Mouse (Mus musculus) CH12.LX (cell line): ENCODE data around the gene Ston2. TPM values are rescaled to one million over a fixed set of nuclear protein-coding genes. Genes with fewer than 3 reads are reported as not detected.
A peak's percentile ranks its signal among the peaks of the same experiment; 100 is the strongest.

Source experiments
- DNase-seq: peaks from one replicate; pipeline ENCODE4 v3.0.0-alpha.2; 2013; ENCODE audit errors: extremely low read depth
- H3K27ac ChIP-seq: 2 replicates; pipeline ENCODE4 v1.5.1; 2012; ENCODE audit warnings: low read depth, mild to moderate bottlenecking, control low read depth, moderate library complexity; ENCODE audit not compliant: insufficient read depth
- H3K27me3 ChIP-seq: replicated peaks from 2 replicates; pipeline ENCODE3; 2012; ENCODE audit warnings: inconsistent platforms
- H3K36me3 ChIP-seq, 2 experiments: replicated peaks in 1 of 2; 2 replicates each; pipeline versions ENCODE3 to v1.6.1; 2012; ENCODE audit warnings: inconsistent platforms in 1 of 2, low read length in 1 of 2, mild to moderate bottlenecking in 1 of 2, mixed read lengths in 1 of 2, moderate library complexity in 1 of 2; ENCODE audit not compliant: control insufficient read depth in 1 of 2, insufficient read depth in 1 of 2
- H3K4me1 ChIP-seq, 2 experiments: 2 replicates each; pipeline ENCODE4 v1.6.1; 2012; ENCODE audit warnings: inconsistent platforms in 1 of 2, moderate library complexity in 1 of 2; ENCODE audit not compliant: insufficient read depth in 2 of 2, control insufficient read depth in 1 of 2
- H3K4me2 ChIP-seq: 2 replicates; pipeline ENCODE4 v1.6.1; 2012; ENCODE audit warnings: low read depth, mild to moderate bottlenecking, control low read depth; ENCODE audit not compliant: poor library complexity, insufficient read depth, severe bottlenecking
- H3K4me3 ChIP-seq, 3 experiments: fragments of 150-350 bp in 1 of 3; sonication (generic) in 1 of 3; replicated peaks in 1 of 3; 2 replicates each; pipeline versions ENCODE3 to v1.5.1; 2011 to 2012; ENCODE audit warnings: low read depth in 2 of 3, low read length in 2 of 3, mild to moderate bottlenecking in 2 of 3, moderate library complexity in 2 of 3, control low read depth in 1 of 3, improper control_type of control experiment in 1 of 3, inconsistent platforms in 1 of 3, mixed read lengths in 1 of 3; ENCODE audit not compliant: poor library complexity in 1 of 3
- H3K79me2 ChIP-seq: replicated peaks from 2 replicates; pipeline ENCODE4 v1.6.1; 2012; ENCODE audit warnings: mild to moderate bottlenecking, moderate library complexity; ENCODE audit not compliant: control insufficient read depth, poor library complexity, insufficient read depth, severe bottlenecking; ENCODE audit errors: extremely low read depth
- H3K9ac ChIP-seq: 2 replicates; pipeline ENCODE4 v1.6.1; 2012; ENCODE audit warnings: low read depth, mild to moderate bottlenecking, control low read depth, moderate library complexity; ENCODE audit not compliant: insufficient read depth
- H3K9me3 ChIP-seq: replicated peaks from 2 replicates; pipeline ENCODE3; 2012; ENCODE audit warnings: low read length, inconsistent platforms, mixed read lengths
- CTCF ChIP-seq, 2 experiments: IDR thresholded peaks in 1 of 2; conservative IDR thresholded peaks in 1 of 2; 2 replicates each; pipeline ENCODE4 v1.5.1; 2011 to 2012; ENCODE audit warnings: low read depth in 2 of 2, low read length in 2 of 2, improper control_type of control experiment in 1 of 2, inconsistent platforms in 1 of 2, mild to moderate bottlenecking in 1 of 2, moderate library complexity in 1 of 2
- EP300 ChIP-seq: IDR thresholded peaks from 2 replicates; pipeline ENCODE4 v1.6.1; 2011; ENCODE audit warnings: low read length, improper control_type of control experiment
- JUN ChIP-seq: IDR thresholded peaks from 2 replicates; pipeline ENCODE4 v1.6.1; 2011; ENCODE audit warnings: low read depth, mild to moderate bottlenecking, low read length, improper control_type of control experiment, moderate library complexity; ENCODE audit not compliant: insufficient read depth
- JUND ChIP-seq: conservative IDR thresholded peaks from 2 replicates; pipeline ENCODE4 v1.6.1; 2011; ENCODE audit warnings: low read depth, low read length, improper control_type of control experiment
- KAT2A ChIP-seq: IDR thresholded peaks from 2 replicates; pipeline ENCODE4 v1.6.1; 2012; ENCODE audit warnings: low read length, improper control_type of control experiment, inconsistent platforms; ENCODE audit not compliant: insufficient replicate concordance
- MAFK ChIP-seq: IDR thresholded peaks from 2 replicates; pipeline ENCODE4 v1.6.1; 2011; ENCODE audit warnings: low read length, improper control_type of control experiment; ENCODE audit not compliant: insufficient replicate concordance
- MAX ChIP-seq: IDR thresholded peaks from 2 replicates; pipeline ENCODE4 v1.6.1; 2011; ENCODE audit warnings: low read length, improper control_type of control experiment
- MAZ ChIP-seq: IDR thresholded peaks from 2 replicates; pipeline ENCODE4 v1.6.1; 2012; ENCODE audit warnings: low read depth, mild to moderate bottlenecking, inconsistent platforms, low read length, improper control_type of control experiment, moderate library complexity
- MEF2A ChIP-seq: IDR thresholded peaks from 2 replicates; pipeline ENCODE4 v1.6.1; 2014; ENCODE audit warnings: low read depth, mild to moderate bottlenecking, inconsistent platforms, low read length, improper control_type of control experiment, borderline replicate concordance
- MYC ChIP-seq: IDR thresholded peaks from 2 replicates; pipeline ENCODE4 v1.6.1; 2011; ENCODE audit warnings: low read depth, mild to moderate bottlenecking, improper control_type of control experiment, low read length
- NELFE ChIP-seq: IDR thresholded peaks from 2 replicates; pipeline ENCODE4 v1.6.1; 2011; ENCODE audit warnings: low read depth, low read length, improper control_type of control experiment
- NRF1 ChIP-seq: IDR thresholded peaks from 2 replicates; pipeline ENCODE4 v1.6.1; 2014; ENCODE audit warnings: low read depth, mild to moderate bottlenecking, inconsistent platforms, low read length, improper control_type of control experiment, moderate library complexity
- POLR2A ChIP-seq: IDR thresholded peaks from 2 replicates; pipeline ENCODE4 v1.6.1; 2011; ENCODE audit warnings: low read depth, mild to moderate bottlenecking, improper control_type of control experiment, low read length
- RCOR1 ChIP-seq: conservative IDR thresholded peaks from 2 replicates; pipeline ENCODE4 v1.6.1; 2012; ENCODE audit warnings: low read depth, mild to moderate bottlenecking, inconsistent platforms, low read length, improper control_type of control experiment
- TCF12 ChIP-seq: IDR thresholded peaks from 2 replicates; pipeline ENCODE4 v1.6.1; 2014; ENCODE audit warnings: low read depth, mild to moderate bottlenecking, inconsistent platforms, low read length, improper control_type of control experiment
- USF1 ChIP-seq: IDR thresholded peaks from 2 replicates; pipeline ENCODE4 v1.6.1; 2014; ENCODE audit warnings: low read depth, mild to moderate bottlenecking, inconsistent platforms, low read length, improper control_type of control experiment
- USF2 ChIP-seq: conservative IDR thresholded peaks from 2 replicates; pipeline ENCODE4 v1.6.1; 2011; ENCODE audit warnings: low read depth, low read length, improper control_type of control experiment
- dilution Hi-C: fragments of 300-500 bp; cut with MboI; formaldehyde crosslinking; loops from 2 replicates; pipeline ENCODE4 v1.14.3; 2020; ENCODE audit warnings: low sequenced_read_pairs; ENCODE audit not compliant: extremely low pct_unique_long_range_greater_than_20kb, extremely low pct_ligation_motif_present
- in situ Hi-C: fragments of 300-500 bp; cut with MboI; formaldehyde crosslinking; loops from 3 replicates; pipeline ENCODE4 v1.14.3; 2019; ENCODE audit warnings: low sequenced_read_pairs, low pct_ligation_motif_present, low pct_unique_long_range_greater_than_20kb, mixed read lengths
- polyA plus RNA-seq: library from polyadenylated mRNA; unstranded; fragments of >175 nt; gene quantifications from 2 replicates; pipeline ENCODE4 v1.2.1, GENCODE M21; 2012; ENCODE audit warnings: low read depth; ENCODE audit not compliant: insufficient read length
- total RNA-seq, 2 experiments: library from RNA; depleted of rRNA; stranded (reverse); fragments of 300-350 nt in 1 of 2; fragments of >200 nt in 1 of 2; gene quantifications; 2 replicates each; pipeline ENCODE4 v1.2.3; 2012 to 2014

The Ston2 gene
- total and polyA plus RNA-seq, 3 experiments, result 0.21 to 0.34 TPM; not detected in 1

DNA sequence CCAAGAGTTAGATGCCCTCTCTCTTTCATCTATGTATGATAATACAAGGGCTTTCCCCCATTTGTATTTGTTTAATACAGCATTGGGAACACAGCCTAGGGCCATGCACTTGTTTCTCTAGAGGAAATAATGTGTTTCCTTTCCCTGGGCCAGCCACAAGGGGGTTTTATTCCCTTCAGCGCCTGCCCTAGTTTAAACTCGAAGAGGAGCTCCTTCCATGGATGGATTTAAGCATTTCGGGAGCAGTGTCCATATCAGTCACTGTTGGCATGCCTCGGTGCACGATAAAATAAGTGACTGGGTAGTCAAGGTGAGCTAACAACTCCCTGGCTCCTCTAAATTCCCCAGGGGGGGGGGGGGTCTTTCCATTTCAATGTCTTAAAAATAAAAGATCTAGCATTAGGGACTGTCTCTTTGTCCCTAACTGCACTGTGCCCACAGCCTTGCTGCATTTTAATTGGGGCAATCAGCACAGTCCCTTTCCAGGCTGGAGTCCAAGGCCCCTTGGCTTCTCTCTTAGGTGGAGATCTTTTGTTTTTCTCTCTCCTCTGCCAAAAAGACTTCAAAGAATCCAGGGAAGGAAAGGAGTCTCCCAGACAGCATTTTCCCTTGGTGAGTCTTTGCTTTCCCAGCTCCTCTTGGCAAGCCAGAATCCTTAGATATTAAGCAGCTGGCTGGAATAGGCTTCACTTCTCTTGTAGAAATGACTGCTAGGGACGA is 55.3 kb downstream of the Ston2 start:
- H3K4me2 ChIP-seq, result no peak overlapping the region
- DNase-seq, result no peak
- TF ChIP-seq CTCF (conservative IDR thresholded peaks at IDR 0.05 in 1 of 2, IDR thresholded peaks at IDR 0.05 in 1 of 2; ENCODE audit: low read depth in 2 of 2, low read length in 2 of 2), result 0 out of 4 replicates have a peak, but pooled peaks of 1 of the 2 experiments have one; percentile 6
- no peak for TF ChIP-seq JUND
- no peaks in the 10 kb centered on the region for H3K36me3 ChIP-seq
- no peak overlapping the region for H3K4me3 ChIP-seq
- no peaks in the 10 kb centered on the region for H3K79me2 ChIP-seq
- in situ Hi-C loops (no loop called here), dilution Hi-C loops (no loop called here)
- no peaks in the 10 kb centered on the region for H3K27me3 ChIP-seq
- no peak overlapping the region for H3K9ac ChIP-seq
- no peak overlapping the region for H3K27ac ChIP-seq
- peaks cover 0 to 22% of the 10 kb centered on the region in 2 experiments; a peak in 3 of 4 replicates for H3K4me1 ChIP-seq
- H3K9me3 ChIP-seq, result no peaks in the 10 kb centered on the region

DNA sequence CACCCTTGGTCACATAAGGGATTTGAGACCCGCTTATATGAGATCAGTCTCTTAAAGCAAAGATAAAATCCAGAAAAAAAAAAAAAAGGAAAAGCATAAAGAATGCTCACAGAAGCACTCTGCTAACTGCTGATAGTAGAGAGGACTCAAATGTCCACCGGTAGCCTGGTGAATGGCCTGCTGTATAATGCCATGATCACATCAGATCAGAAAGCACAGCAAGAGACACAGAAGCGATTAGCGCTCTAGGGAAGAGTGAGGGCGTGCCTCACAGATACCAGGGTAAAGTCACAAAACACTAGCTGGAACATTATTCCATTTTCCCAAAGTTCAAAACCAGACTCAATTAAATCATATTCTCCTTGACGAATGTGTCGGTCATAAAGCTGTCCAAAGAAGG is 62.0 kb downstream of the Ston2 start:
- in situ Hi-C loops (no loop called here), dilution Hi-C loops (no loop called here)
- H3K27me3 ChIP-seq, result no peaks in the 10 kb centered on the region
- H3K79me2 ChIP-seq, result no peaks in the 10 kb centered on the region
- H3K4me1 ChIP-seq, result no peaks in the 10 kb centered on the region; a peak in 1 of 4 replicates
- no peak for DNase-seq
- no peaks in the 10 kb centered on the region for H3K36me3 ChIP-seq
- H3K9ac ChIP-seq, result no peak overlapping the region
- no peak overlapping the region for H3K4me3 ChIP-seq
- no peak overlapping the region for H3K4me2 ChIP-seq
- H3K27ac ChIP-seq, result no peak overlapping the region
- no peaks in the 10 kb centered on the region for H3K9me3 ChIP-seq
- TF ChIP-seq NELFE (no peak), JUND (no peak), USF2 (no peak), MAZ (no peak), MEF2A (no peak), KAT2A (no peak), USF1 (no peak), TCF12 (no peak), NRF1 (no peak), EP300 (no peak), MAFK (no peak), POLR2A (no peak), MYC (no peak), MAX (no peak), RCOR1 (no peak), JUN (no peak)
